Mouse (Mus musculus) stomach, embryonic 15.5 days (tissue): ENCODE measurements around the gene Lemd1. TPM values are rescaled to one million over a fixed set of nuclear protein-coding genes. Genes with fewer than 3 reads are reported as not detected.
A peak's percentile ranks its signal among the peaks of the same experiment; 100 is the strongest.

Source experiments
- ATAC-seq: fragments of 200-750 bp; cut with Nextera tagmentation; 2 replicates; pipeline ENCODE4 v1.8.0; 2017; ENCODE audit warnings: low read depth, moderate number of reproducible peaks, moderate TSS enrichment; ENCODE audit not compliant: insufficient read depth, low FRiP score
- H3K27ac ChIP-seq: fragments of 300-500 bp; sonication (generic); 2 replicates; pipeline ENCODE4 v1.5.1; 2015; ENCODE audit warnings: mild to moderate bottlenecking, inconsistent platforms
- H3K27me3 ChIP-seq: fragments of 300-500 bp; sonication (generic); replicated peaks from 2 replicates; pipeline ENCODE4 v1.6.1; 2015; ENCODE audit warnings: inconsistent platforms
- H3K36me3 ChIP-seq: fragments of 300-500 bp; sonication (generic); 2 replicates; pipeline ENCODE4 v1.6.1; 2015; ENCODE audit warnings: inconsistent platforms
- H3K4me1 ChIP-seq: fragments of 300-500 bp; sonication (generic); 2 replicates; pipeline ENCODE4 v1.6.1; 2015; ENCODE audit warnings: inconsistent platforms
- H3K4me2 ChIP-seq: fragments of 300-500 bp; sonication (generic); 2 replicates; pipeline ENCODE4 v1.6.1; 2015; ENCODE audit warnings: mild to moderate bottlenecking, inconsistent platforms
- H3K4me3 ChIP-seq: fragments of 300-500 bp; sonication (generic); replicated peaks from 2 replicates; pipeline ENCODE4 v1.5.1; 2015; ENCODE audit warnings: inconsistent platforms
- H3K9ac ChIP-seq: fragments of 300-500 bp; sonication (generic); 2 replicates; pipeline ENCODE4 v1.6.1; 2015; ENCODE audit warnings: inconsistent platforms
- H3K9me3 ChIP-seq: fragments of 300-500 bp; sonication (generic); 2 replicates; pipeline ENCODE4 v1.6.1; 2016; ENCODE audit warnings: inconsistent platforms
- WGBS: fragments of 180-500 bp; shearing (Covaris S2); methylation state at CpG from one replicate; pipeline ENCODE4 v1.1.7; 2015; 5-methylcytosine and 5-hydroxymethylcytosine counted together
- polyA plus RNA-seq: library from polyadenylated mRNA; unstranded; fragments of >200 nt; fragmentation: Nextera tagmentation; extraction: Ambion mirVana; gene quantifications from 2 replicates; pipeline ENCODE4 v1.2.1, GENCODE M21; 2015

Lemd1 gene
- polyA plus RNA-seq, 1 experiment from 2014 or later = 0.46 TPM

DNA sequence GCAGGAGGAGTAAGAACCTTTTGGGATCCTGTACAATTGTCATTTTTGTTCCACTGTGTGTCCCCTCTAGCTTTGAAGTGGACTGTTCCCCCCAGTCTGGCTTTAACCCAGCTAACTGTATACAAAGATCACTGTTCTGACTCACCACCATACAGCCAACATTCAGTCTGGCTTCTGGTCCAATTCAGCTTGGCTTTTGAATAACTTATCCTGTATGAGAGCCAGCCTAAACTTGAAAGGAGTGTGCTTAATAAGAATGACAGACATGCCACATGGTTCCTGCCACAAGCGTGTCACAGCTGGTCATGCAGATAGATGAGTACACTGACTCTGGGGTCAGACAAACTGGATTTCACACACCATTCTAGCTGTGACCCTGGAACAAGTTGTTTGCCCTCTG lies 95.5 kb downstream of the Lemd1 start:
- H3K9ac ChIP-seq = no peak overlapping the region
- no peaks in the 10 kb centered on the region for H3K9me3 ChIP-seq
- peaks cover 7% of the 10 kb centered on the region for H3K4me1 ChIP-seq
- no peak overlapping the region for H3K4me3 ChIP-seq
- H3K27ac ChIP-seq = no peak overlapping the region
- no peak for ATAC-seq
- 68% methylated on average over 1 of the region's 1 CpGs for WGBS
- no peaks in the 10 kb centered on the region for H3K27me3 ChIP-seq
- no peaks in the 10 kb centered on the region for H3K36me3 ChIP-seq
- H3K4me2 ChIP-seq = no peak overlapping the region

DNA sequence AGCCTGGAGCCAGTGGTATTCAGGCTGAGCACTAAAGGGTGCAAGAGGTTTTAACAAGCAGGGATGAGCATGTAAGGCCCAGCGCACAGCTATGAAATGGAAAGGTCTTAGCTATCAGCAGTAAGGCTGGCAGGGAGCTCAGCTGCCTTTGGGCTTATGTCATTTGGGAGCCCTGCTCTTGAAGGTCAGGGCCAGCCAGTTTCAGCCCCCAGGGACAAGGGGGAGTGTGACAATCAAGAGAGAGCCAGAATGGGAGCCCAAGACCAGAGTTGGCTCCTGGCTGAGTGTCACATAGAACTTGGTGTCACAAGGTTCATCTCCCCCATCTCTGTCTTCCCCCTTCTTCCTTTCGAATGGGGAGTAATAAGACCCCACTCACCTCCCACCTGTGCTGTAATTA lies 96.2 kb downstream of the Lemd1 start:
- peaks cover 14% of the 10 kb centered on the region for H3K4me1 ChIP-seq
- 83% methylated on average over 2 of the region's 2 CpGs for WGBS
- H3K9me3 ChIP-seq = no peaks in the 10 kb centered on the region
- no peak overlapping the region for H3K4me3 ChIP-seq
- H3K27ac ChIP-seq = no peak overlapping the region
- ATAC-seq = no peak
- no peak overlapping the region for H3K4me2 ChIP-seq
- H3K9ac ChIP-seq = no peak overlapping the region
- H3K27me3 ChIP-seq = no peaks in the 10 kb centered on the region
- no peaks in the 10 kb centered on the region for H3K36me3 ChIP-seq

DNA sequence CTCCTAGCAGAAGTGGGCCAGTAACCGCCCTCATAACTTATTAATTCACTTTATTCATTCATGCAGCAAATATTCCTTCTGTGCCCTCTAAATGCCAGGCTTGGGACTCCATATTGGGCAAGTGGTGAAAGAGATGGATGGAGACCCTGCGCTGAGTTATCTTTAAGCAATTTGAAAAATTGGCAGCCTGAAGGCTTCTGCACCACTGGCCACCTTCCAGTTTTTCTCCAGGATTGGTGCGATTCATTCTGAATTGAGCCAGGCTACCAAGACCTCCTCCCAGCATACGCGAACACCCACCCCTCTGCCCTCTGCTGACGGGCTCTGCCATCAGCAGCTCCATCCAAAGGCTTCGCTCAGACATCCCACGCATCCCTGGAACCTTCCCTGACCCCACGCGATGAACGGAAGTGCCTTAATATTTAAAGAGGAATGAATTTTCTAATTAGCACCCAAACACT lies 96.8 kb downstream of the Lemd1 start:
- no peak overlapping the region for H3K4me3 ChIP-seq
- H3K27me3 ChIP-seq = no peaks in the 10 kb centered on the region
- 26% methylated on average over 11 of the region's 11 CpGs for WGBS
- no peak overlapping the region for H3K9ac ChIP-seq
- H3K4me2 ChIP-seq = no peak overlapping the region
- H3K4me1 ChIP-seq = peaks cover 18% of the 10 kb centered on the region
- H3K36me3 ChIP-seq = no peaks in the 10 kb centered on the region
- no peak overlapping the region for H3K27ac ChIP-seq
- H3K9me3 ChIP-seq = no peaks in the 10 kb centered on the region
- no peak for ATAC-seq

DNA sequence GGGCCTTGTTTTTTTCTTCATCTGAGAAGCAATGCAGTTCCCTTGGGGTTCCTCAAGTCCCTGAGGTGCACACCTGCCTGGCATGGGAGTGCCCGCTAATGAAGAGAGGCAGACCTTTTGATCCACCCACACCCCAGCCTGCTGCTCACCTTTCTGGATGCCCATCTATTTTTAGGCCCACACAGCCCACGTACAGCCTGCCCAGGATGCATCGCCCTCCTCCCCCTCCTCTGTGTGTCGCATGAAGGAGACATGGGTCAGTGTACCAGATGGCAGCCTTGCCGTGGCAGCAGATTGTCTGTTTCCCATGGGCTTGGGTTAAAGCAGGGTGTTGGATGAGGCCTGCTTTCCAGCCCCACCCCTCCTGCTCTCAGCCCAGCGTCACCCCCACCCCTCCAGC lies 98.7 kb downstream of the Lemd1 start:
- H3K9me3 ChIP-seq = no peaks in the 10 kb centered on the region
- WGBS = 66% methylated on average over 6 of the region's 6 CpGs
- H3K4me3 ChIP-seq = no peak overlapping the region
- no peak overlapping the region for H3K9ac ChIP-seq
- H3K36me3 ChIP-seq = no peaks in the 10 kb centered on the region
- H3K27ac ChIP-seq = no peak overlapping the region
- ATAC-seq = peak; percentile 33; the same call in 1 of the 2 replicates
- no peak overlapping the region for H3K4me2 ChIP-seq
- no peaks in the 10 kb centered on the region for H3K27me3 ChIP-seq
- peaks cover 18% of the 10 kb centered on the region for H3K4me1 ChIP-seq

DNA sequence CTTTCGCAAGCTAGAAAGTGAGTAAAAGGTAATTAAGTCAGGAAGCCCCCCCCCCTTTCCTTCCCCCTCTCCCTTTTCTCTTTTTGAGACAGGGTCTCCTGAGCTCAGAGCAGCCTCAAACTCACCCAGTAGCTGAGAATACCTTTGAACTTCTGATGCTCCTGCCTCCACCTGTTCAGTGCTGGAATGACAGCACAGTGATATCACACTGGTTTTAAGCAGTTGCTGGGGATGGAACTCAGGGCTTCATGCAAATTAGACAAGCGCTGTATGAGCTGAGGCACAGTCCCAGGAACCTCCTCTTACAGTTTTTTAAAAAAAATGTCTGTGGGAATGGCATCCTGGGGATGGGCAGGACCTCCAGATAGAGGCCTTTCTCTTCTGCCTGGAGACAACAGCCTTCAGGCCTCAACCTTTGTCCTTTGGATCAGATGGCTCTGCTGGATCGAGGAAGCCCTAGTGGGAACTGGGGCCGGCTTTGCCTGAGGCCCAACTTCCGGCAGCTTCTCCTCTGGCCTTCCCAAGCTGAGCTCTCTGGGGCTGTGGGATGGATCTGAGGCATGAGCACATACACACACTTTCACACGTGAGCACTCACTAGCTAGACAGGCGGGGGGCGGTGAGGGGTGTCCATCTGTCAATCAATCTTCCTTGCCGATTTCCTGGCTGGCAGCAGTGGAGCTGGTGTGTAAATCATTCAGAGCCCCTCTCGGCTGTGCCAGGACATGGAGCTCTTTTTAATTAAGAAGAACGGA lies 99.9 kb downstream of the Lemd1 start:
- H3K4me1 ChIP-seq = peaks cover 18% of the 10 kb centered on the region
- H3K27ac ChIP-seq = no peak overlapping the region
- no peak overlapping the region for H3K9ac ChIP-seq
- no peaks in the 10 kb centered on the region for H3K9me3 ChIP-seq
- no peaks in the 10 kb centered on the region for H3K36me3 ChIP-seq
- no peak overlapping the region for H3K4me3 ChIP-seq
- 62% methylated on average over 11 of the region's 11 CpGs for WGBS
- H3K4me2 ChIP-seq = no peak overlapping the region
- 0 out of 2 replicates have a peak, but pooled peaks cover 3% of the 10 kb centered on the region for H3K27me3 ChIP-seq
- no peak for ATAC-seq

DNA sequence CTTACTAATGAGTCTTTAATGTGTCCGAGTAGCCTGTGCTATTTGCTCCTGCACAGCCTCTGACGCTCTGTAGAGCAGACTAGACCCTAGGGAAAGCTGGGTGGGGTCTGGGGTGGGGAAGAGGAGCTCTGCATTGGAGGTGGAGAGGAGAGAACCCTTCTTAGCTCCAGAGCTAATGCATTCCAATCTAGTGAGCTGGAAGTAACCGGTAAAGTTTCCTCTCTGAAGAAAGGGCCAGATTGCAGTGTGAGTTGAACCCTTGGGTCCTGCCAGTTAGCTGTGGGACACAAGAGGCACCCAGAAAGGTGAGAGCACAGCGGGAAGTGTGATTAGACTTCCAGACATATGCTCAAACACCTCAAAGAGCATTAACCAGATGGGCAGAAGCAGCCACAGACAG lies 100.5 kb downstream of the Lemd1 start:
- Histone ChIP-seq H3K9ac (no peak overlapping the region), H3K4me3 (no peak overlapping the region), H3K27me3 (0 out of 2 replicates have a peak, but pooled peaks cover 3% of the 10 kb centered on the region), H3K36me3 (no peaks in the 10 kb centered on the region), H3K4me1 (peaks cover 18% of the 10 kb centered on the region), H3K9me3 (no peaks in the 10 kb centered on the region), H3K27ac (no peak overlapping the region), H3K4me2 (no peak overlapping the region)
- WGBS = 36% methylated on average over 4 of the region's 4 CpGs
- no peak for ATAC-seq

DNA sequence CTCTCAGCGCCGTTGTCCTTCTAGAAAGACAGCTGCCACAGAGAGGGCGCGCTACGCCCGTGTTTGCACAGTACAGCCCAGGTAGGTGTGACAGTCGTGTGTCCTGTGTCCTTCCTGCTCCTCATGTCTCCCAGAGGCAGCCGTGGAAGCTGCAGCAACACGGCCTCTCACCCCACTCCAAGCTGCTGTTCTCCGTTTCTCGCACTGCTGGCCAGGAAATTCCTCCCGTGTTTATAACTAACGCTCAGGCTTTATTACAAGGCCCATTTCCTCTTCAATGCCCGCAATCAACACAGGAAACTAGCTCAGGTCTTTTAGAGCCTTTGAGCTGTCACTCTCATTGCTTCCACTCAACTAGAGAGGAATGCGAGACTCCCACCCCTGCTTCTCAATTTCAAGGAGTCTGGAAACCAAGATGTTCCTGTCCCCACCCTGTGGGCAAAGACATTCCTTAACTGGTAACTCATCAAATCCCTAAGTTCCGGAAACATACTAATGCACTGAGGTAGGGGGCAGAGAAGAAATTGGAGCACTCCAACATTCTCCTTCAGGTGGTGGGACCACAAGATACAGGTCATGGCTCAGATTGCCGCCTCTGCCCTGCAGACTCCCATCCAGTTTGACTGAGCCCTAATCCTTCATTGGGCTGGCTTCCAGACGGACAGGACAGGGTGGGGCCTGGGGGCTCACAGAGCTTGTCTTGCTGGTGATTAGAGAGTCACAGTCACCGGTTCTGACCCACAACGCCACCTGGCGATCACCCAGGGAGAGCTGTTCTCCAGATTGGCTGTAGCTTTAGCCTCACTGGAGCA lies 101.3 kb downstream of the Lemd1 start:
- ATAC-seq = no peak
- Histone ChIP-seq H3K4me2 (no peak overlapping the region), H3K4me3 (no peak overlapping the region), H3K9me3 (no peaks in the 10 kb centered on the region), H3K4me1 (peaks cover 18% of the 10 kb centered on the region), H3K27ac (peak overlapping the region; percentile 13), H3K36me3 (no peaks in the 10 kb centered on the region), H3K27me3 (0 out of 2 replicates have a peak, but pooled peaks cover 3% of the 10 kb centered on the region), H3K9ac (no peak overlapping the region)
- 37% methylated on average over 21 of the region's 21 CpGs for WGBS

DNA sequence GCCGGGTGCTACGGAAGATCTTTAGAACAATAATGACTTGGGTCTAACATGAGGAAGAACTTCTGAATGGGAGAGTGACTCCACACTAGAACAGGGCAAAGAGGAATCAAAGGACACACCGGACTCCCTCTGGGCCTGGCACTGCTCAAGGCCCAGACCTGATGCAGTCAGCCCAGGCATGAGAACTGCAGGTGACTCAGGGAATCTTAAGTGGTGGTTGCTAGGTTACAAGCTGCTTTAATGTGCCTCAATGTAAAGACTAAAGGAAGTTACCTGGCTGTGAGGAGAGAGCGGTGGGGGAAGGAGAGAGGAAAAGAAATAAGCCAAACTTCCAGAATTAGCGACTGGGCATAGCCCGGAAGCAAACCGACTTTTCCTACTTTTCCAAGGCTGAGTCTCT lies 104.3 kb downstream of the Lemd1 start:
- Histone ChIP-seq H3K27ac (no peak overlapping the region), H3K9ac (no peak overlapping the region), H3K9me3 (no peaks in the 10 kb centered on the region), H3K4me3 (no peak overlapping the region), H3K27me3 (peaks cover 23% of the 10 kb centered on the region), H3K4me1 (peaks cover 31% of the 10 kb centered on the region), H3K36me3 (no peaks in the 10 kb centered on the region), H3K4me2 (no peak overlapping the region)
- WGBS = 76% methylated on average over 7 of the region's 7 CpGs
- ATAC-seq = no peak

DNA sequence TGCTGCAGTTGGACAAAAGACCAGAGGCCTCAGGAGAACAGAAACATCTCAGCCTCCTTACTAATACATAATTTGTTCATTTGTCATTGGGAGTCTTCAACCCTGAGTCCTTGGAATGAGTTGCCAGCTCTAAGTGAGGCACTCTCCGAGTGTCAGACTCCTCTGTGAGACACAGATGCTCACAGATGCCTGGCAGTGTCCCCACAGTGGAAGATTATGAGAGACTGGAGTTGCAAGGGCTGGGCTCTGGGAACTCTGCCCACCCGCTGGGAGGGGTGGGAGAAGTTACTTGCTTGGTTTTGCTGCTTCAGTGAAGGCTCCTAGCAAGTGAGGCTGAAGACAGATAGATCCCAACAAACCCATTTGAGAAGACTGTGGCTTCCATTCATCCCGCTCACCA lies 104.8 kb downstream of the Lemd1 start:
- H3K9ac ChIP-seq = no peak overlapping the region
- H3K4me2 ChIP-seq = no peak overlapping the region
- 67% methylated on average over 3 of the region's 3 CpGs for WGBS
- no peak overlapping the region for H3K27ac ChIP-seq
- no peak overlapping the region for H3K4me3 ChIP-seq
- no peaks in the 10 kb centered on the region for H3K36me3 ChIP-seq
- ATAC-seq = no peak
- H3K4me1 ChIP-seq = peaks cover 31% of the 10 kb centered on the region
- no peaks in the 10 kb centered on the region for H3K9me3 ChIP-seq
- peaks cover 23% of the 10 kb centered on the region for H3K27me3 ChIP-seq

DNA sequence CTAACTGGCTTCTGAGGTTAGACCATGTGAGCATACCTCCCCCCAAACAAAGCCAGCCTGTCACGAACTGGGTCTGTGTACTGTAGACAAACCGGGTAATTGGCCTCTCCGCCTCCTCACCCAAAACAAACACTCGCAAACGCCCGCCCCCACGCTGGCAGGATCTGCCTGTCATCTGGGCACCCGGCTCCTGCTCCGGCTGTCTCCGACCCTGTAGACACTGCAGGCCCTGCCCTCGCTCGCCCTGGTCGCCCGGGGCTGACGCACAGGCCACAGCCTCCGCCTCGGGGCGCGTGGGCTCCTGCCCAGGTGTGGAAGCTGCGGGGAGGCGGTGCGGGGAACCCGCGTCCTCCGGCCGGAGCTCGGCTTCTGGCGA lies 107.2 kb downstream of the Lemd1 start, which contains the start of gene Klhdc8a:
Klhdc8a (plus strand) TSS at position 202 of the 376 bp plus-strand sequence.
- 2% methylated on average over 28 of the region's 28 CpGs for WGBS
- Histone ChIP-seq H3K36me3 (no peaks in the 10 kb centered on the region), H3K9ac (peak within 1 kb of the TSS; percentile 16), H3K27me3 (peaks cover 38% of the 10 kb centered on the region), H3K9me3 (no peaks in the 10 kb centered on the region), H3K27ac (no peak within 1 kb of the TSS), H3K4me1 (peaks cover 13% of the 10 kb centered on the region), H3K4me3 (peak within 1 kb of the TSS; percentile 51), H3K4me2 (peak within 1 kb of the TSS; percentile 100)
- ATAC-seq = peak; percentile 47; the same call in 1 of the 2 replicates

DNA sequence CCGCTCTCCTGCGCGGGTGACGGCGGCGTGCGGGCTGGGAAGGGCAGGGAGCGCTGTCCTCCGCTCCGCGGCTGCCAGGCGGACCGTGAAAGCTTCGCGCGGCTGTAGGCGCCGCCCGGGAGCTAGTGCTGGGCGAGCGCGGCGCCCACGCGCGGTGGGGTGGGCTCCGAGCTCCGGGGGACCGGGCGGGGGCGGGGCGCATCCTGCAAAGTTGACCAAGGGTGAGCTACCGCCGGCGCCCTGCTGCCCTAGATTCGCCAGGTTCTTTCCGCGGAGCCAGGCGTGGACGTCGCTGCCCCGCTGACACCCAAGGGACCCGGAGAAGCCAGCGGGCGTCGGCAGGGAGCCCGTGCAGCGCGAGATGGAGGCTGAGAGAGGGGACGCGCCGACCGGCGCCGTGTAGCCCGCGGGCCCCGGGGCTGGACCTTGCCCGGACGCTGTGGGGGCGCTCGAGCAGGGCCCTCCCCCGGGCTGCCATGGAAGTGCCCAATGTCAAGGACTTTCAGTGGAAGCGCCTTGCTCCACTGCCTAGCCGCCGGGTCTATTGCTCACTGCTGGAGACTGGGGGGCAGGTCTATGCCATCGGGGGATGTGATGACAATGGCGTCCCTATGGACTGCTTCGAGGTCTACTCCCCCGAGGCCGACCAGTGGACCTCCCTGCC lies 107.7 kb downstream of the Lemd1 start:
- Histone ChIP-seq H3K4me1 (peaks cover 13% of the 10 kb centered on the region), H3K4me3 (peak overlapping the region; percentile 51), H3K4me2 (peak overlapping the region; percentile 100), H3K27me3 (peaks cover 38% of the 10 kb centered on the region), H3K9ac (peak overlapping the region; percentile 16), H3K9me3 (no peaks in the 10 kb centered on the region), H3K27ac (no peak overlapping the region), H3K36me3 (no peaks in the 10 kb centered on the region)
- ATAC-seq = no peak; the same call in 1 of the 2 replicates
- 2% methylated on average over 66 of the region's 71 CpGs for WGBS
